Mouse (Mus musculus) cerebellum, adult 11-12 months (tissue): Measurements from ENCODE around the gene Emc6.

Experiments used
- DNase-seq: peaks from one replicate; pipeline ENCODE4 v3.0.0; 2022

Emc6 gene

DNA sequence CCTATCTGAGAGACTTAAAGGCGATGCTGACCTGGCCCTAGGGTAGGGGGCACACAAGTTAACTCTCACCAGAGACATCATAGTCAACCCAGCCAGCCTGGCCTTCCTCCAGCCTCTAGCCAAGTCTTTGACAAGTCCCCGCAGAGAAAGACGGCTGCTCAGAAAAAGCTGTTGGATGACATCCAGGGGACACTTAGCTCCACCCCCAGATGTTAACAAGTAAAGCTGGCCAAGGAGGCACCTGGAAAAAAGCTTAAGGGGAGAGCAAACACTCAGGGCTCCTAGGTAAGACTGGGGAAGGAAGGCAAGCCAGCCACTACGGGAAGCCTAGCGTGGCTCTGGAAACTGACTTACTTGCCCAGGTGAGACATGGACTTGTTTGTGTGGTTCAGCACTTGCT lies 4.7 kb downstream of the Emc6 start:
- DNase-seq = no peak

DNA sequence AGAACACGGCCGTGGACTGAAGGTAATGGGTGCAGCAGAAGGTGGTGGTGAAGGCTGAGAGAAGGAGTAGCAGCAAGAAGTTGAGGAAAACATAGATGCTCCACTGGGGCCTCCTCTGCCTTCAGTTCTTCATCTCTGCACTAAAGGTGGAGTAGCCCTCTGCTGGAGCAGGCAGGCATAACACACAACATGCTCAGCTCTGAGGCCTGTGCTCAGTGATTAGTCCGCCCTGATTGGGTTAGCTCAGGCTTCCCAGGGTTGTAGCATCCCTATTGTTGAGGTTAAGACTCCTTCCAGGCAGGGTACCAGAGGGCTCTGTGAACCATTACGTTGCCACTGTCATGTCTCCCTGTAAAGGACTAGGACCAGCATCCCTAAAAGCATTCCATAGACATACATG lies 7.6 kb downstream of the Emc6 start:
- no peak for DNase-seq

DNA sequence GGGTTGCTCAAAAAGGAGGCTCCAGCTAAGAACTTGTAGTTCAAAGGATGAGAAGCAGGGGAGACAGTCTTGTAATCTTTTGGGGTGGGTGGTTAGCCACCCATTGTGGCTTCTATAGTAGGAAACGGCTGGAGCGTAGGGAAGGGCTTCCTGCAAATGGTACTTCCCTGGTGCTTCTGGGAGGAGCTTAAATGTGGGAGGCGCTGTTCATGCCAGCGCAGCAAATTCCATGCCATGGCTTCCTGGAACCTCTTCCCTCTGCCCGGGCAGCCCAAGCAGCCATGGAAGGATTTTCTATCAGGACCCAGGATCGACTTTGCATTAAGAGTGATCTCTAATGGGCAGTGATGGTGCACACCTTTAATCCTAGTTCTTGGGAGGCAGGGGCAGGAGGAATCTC lies 8.3 kb downstream of the Emc6 start:
- no peak for DNase-seq

- DNase-seq = no peak
Observed at GRCm38 (mm10) chr11:73168071-73168470, 8.8 kb downstream of the Emc6 start.

- no peak for DNase-seq
Observed at GRCm38 (mm10) chr11:73162284-73162683, 14.6 kb downstream of the Emc6 start.

DNA sequence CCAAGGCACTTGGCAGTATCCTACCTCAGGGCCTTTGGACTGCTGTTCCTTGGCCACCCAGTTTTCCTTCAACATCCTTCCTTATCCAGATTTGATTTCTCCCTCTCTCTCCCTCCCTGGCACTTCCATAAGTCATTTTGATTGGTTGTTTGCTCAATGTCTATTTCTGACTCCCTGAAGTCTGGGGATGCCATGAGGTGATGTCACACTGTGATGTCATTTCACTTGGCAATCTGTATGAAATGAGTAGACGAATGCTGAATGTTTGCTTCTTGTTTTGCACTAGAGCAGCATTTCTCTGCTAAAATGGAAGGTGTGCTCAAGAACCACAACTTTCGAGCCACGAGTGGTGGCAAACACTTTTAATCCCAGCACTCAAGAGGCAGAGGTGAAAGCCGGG lies 15.2 kb downstream of the Emc6 start:
- no peak for DNase-seq

- no peak for DNase-seq
Observed at GRCm38 (mm10) chr11:73160811-73161200, 16.0 kb downstream of the Emc6 start.

DNA sequence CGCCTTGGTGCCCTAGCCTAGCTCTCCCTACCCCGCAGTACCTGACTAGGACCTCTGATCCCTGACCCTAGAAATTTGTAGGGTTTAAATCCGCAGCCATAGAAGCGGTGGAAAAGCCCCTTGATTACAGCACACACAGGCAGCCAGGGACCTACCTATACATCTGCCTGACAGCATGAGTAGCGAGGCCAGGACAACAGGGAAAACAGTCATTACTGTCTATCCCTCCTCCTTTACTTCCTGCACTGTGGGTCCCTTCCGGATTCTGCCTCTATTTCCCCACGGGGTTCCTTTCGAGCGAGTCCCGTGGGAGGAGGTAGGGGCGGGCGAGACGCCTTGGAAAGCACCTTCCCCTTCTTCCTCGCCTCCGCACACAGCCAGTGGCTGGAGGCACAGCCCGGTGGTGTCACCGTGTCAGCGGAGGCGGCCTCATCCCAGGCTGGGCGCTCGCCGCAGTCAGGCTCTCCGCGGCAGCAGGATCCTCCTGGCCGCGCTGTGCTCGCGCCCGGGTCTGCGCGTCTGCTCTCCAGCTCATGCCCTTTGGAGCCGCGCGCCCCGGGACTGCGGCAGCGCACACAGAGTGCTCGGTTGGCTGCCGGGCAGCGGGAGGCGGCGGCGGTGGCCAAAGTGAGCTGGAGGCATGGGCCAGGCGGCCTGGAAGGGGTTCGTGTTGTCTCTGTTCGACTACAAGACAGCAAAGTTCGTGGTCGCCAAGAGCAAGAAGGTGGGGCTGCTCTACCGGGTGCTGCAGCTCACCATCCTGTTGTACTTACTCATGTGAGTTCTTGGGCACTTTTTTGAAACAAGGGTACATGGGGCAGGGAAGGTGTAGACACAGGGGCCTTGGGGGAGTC lies 16.7 kb downstream of the Emc6 start, which contains the start of gene P2rx5:
P2rx5 (plus strand) TSS at position 465 of the 854 bp plus-strand sequence.
- no peak for DNase-seq

DNA sequence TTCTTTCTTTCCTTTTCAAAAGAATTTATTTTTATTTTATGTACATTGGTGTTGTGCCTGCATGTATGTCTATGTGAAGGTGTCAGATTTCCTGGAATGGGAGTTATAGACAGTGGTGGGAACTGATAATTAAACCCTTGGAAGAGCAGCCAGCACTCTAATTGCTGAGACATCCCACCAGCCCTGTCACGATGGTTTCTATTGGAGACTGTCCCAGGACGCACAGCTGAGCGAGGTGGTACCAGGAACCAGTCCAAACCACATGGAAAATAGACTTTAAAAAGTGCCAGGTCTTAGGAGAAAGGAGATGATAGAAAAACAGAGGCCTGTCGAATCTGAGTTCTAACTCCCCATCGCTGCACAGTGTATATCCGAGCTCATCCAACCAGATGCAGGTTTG lies 21.8 kb downstream of the Emc6 start:
- DNase-seq = no peak

GRCm38 (mm10) chr11:73148209-73148608 lies 28.6 kb downstream of the Emc6 start:
- DNase-seq = no peak

DNA sequence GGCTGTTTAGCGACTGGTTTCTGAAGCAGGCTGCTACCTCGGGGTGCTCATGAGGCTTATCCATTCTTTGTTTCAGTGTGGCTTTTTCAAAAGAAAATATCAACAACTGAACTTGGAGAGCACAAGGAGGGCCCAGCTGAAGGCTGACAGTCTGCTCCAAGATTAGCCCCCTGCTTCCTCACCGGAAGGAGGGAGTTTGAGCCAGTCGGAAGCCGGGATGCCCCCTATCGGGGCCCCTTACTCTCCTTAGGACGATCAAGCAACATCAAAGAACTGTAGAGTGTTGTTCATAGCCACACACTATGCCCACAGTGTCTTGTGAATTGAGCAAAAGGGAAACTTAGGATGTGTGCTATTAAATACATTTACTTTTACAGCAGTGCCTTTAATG lies 29.9 kb downstream of the Emc6 start:
- DNase-seq = no peak

DNA sequence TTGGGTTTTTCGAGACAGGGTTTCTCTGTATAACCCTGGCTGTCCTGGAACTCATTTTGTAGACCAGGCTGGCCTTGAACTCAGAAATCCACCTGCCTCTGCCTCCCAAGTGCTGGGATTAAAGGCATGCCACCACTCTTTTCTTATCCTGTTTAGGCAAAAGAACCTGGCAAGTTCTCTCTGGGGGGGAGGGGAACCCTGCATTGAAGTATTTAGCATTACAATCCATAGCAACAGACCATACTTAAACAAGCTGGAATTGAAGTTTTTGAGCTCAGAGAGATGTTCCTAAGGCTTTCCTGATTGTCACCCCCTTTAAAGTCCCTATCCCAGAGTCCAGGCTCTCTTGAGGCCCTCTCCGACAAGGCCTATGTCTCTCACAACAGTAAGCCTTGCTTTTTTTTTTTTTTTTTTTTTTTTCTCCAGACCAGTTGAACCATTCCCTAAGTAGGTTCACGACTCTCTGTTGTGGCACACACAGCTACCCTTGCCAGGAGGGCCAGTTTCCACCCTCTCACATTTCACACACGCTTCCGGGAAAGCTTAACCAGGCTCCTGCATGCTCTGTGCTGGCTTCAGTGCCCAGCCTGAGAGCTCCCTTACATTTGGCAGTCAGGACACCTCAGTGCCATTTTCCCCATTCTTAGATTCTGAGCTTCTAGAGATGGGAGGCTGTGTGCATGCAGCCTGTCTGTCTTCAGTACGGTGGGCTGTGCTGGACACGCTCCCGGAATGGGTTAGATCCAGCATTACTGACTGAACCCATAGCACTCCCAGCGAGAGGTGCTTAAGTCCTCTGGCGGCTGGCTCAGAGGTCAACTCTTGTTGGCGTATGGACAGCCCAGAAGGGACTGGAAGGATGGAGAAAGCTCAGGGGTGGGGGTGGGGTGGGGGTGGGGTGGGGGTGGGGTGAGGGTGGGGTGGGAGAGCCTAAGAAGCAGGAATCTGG lies 30.5 kb downstream of the Emc6 start:
- DNase-seq = no peak

DNA sequence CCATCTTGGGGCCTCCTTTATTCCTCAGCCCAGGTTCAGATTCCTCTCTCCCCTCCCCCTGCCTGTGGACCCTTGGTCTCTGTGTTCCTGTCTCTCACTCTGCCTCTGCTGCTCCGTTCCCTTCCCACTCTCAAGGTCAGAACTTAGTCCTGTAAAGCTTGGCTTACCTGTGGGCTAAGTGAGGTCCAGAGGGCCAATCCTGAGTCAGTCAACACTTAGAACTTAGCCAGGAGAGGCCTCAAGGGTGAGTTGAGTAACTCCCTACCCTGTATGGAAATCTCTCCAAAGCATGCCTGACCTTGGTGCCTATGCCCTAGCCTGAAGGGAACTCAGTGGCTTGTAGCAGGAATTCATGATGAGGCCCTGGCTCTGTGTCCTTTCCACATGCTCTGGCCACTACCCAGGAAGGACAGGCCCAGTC lies 32.6 kb downstream of the Emc6 start:
- DNase-seq = no peak

GRCm38 (mm10) chr11:73137591-73138501 lies 39.0 kb downstream of the Emc6 start, which contains the start of gene Haspin:
TSS of gene Haspin (minus strand) at chr11:73138294.
- DNase-seq = peak; percentile 76

GRCm38 (mm10) chr11:73137116-73137515 lies 39.7 kb downstream of the Emc6 start:
- DNase-seq = no peak

GRCm38 (mm10) chr11:73136587-73136986 lies 40.2 kb downstream of the Emc6 start:
- DNase-seq = no peak

DNA sequence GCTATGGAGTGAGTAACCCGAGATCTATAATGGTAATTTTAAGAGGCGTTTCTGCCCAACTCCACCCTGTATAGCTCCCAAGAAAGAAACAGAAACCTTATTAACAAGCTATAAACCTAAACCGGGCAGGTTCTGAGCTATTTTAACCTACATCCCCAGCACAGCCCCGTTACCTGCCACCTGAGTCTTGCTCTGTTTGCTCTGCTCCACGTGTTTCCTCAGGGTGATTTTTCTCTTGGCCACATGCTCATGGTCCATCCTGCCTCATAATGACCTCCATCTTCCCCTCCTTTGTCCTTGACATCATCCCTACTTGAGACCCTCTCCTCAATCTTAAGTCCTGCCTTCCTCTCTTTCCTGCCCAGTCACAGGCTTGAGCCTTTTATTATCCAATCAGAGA lies 42.6 kb downstream of the Emc6 start:
- no peak for DNase-seq

DNA sequence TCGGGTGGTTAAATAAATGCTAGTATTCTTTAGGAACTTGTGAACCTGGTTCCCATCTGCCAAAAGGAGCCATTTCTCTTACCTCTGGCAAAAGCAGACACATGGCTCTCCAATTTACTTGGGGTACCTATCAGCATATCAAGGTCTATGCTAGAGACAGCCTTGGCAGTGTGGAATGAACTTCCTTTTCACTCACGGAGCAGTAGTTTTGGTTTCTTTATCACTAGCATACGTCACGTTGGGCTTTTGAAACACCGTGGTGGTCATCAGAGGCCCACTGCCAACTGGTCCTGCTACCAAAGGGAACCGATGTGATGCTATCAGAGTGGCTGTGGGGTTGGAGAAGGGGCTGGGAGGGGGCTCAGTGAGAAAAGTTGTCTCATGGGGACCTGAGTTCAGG lies 43.8 kb downstream of the Emc6 start:
- DNase-seq = no peak

- DNase-seq = no peak
Observed at GRCm38 (mm10) chr11:73131020-73131419, 45.8 kb downstream of the Emc6 start.

- no peak for DNase-seq
Observed at GRCm38 (mm10) chr11:73126495-73126894, 50.3 kb downstream of the Emc6 start.
